Mouse (Mus musculus) frontal cortex, adult 2 months (tissue): ENCODE measurements at regions not wholly inside any gene's neighbourhood (a gene's known extent, or its start where the extent isn't known, plus 50 kb on each side); places are given as distances from the start of the nearest gene placed in this dataset.
A peak's percentile ranks its signal among the peaks of the same experiment; 100 is the strongest.

ENCODE experiments used
- DNase-seq, 2 experiments: peaks; one replicate each; pipeline ENCODE4 v3.0.0; 2022; ENCODE audit warnings: low spot score in 1 of 2; ENCODE audit errors: extremely low spot score in 1 of 2

DNA sequence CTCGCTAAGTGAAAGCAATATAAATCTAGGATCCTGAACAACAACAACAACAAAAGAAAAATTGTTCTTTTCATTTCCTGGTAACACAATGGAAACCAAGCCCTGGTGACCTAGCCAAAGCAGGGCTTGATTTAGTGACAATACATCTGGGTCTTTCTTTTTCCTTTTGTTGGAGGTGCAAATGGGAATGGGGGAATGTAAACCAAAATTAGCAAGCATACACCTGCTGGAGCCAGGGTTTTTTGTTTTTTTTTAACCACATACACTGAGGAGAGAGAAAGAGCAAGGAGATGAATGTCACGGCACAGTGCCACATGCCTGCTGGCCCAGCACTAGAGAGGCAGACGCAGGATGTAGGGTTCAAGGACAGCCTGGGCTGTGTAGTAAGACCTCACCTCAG, 275.6 kb upstream of the Castor2 start:
- no peak for DNase-seq

DNA sequence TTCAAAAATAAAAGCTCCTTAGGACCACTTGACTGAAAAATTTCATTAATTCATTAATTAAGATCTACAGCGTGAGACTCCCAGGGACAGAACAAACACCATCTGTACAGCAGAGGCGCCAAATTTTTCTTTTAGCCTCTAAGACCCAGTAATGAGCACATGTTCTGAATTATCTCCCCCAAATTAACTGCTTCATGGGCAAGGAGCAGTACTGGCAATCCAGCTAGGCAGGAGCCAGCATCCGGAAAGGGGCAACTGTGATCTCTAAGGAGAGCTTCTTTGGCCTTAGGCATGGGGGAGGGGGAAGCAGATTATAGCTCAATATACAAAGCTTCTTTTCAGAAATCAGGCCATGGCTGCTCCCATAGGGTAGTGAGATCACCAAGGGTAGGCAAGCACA, 278.2 kb upstream of the Castor2 start:
- DNase-seq: no peak

DNA sequence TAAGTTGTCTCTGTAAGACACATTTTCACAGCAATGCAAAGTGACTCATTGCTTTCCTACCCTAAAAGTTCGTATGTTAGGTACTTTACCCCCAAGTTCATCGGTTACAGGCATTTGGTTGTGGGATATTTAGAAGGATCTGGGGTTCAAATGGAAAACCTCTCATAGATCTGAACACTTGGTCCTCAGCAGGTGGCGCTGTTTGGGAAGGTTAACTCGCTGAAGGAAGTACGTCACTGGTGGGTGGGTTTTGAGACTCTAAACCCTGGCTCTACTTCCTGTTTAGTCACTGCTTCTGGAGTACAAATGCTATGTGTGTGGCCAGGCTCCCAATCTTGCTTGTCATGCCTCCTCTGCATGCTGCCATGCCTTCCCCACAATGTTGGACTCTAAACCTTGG, 284.0 kb upstream of the Castor2 start:
- DNase-seq: no peak

DNA sequence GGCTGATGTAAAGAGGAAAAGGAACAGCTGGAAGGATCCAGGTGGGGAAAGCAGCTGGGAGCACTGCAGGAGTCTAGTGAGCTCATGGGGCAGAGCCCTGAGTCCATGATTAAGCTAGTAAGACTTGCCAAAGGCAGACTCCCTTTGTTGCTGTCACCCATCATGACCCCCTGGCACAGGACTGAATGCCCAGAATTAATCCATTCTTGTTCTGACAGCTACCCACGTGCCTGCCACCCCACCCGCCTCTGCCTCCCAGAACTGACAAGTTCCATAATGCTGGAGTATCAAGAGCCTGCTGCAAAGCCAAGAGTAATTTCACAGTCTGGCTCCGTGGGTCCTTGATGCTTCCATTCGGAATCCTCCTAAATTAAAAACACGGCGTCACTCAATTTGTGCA, 285.1 kb upstream of the Castor2 start:
- DNase-seq: peak; percentile 7 to 35

DNA sequence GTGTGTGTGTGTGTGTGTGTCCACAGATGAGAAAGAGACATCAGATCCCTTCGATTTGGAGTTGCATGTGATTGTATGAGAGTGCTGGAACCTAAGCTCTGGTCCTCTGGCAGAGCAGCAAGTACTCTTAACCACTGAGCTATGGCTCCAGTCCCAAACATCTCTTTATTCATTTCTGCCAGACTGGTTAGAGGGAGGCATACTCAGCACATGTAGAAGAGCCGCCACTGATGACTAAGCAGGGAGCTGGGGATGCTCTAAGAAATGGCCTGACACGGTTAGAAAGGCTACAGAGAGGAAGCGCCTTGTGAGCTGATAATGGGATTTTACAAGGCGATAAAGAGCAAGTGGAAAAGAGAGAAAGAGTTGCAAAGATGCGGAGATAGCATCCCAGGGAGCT, 287.3 kb upstream of the Castor2 start:
- DNase-seq: peak in 1 of 2 experiments; percentile 10

DNA sequence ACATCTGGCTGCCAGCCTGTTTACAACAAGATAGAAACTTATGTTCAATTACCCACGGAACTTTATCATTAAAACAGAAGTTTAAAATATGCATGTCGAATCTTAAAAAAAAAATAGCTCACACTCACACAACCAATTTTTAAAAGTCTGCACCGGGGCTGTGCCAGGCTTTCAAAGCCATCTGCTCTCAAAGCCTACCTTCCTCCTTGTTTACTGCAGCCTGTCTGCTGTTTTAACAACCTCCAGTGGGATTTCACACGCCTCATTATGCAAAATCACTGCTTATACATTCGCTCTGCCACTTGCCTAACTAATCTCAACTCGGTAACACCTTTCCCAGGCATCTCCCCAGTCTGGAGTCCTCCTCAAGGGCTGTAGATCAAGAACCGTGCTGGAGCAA, 292.6 kb upstream of the Castor2 start:
- peak; percentile 5 to 58 for DNase-seq

DNA sequence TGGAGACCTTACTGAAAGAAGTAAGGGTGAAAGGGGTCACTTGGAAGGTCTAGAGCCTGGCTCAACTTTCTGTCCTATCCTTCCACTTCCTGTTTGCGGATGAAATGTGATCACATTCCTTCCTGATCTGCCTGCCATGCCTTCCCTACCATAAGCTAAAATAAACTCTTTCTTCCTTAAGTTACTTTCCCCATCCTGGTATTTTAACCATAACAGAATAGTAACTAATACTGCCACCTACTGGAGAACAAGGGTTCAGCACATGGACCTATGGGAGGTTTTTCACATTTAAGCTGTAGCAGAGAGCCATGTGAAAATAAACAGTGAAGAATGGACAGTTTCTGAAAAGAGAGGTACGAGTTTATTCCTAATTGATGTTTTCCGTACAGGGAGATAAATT, 297.5 kb upstream of the Castor2 start:
- DNase-seq: peak in 1 of 2 experiments; percentile 15

DNA sequence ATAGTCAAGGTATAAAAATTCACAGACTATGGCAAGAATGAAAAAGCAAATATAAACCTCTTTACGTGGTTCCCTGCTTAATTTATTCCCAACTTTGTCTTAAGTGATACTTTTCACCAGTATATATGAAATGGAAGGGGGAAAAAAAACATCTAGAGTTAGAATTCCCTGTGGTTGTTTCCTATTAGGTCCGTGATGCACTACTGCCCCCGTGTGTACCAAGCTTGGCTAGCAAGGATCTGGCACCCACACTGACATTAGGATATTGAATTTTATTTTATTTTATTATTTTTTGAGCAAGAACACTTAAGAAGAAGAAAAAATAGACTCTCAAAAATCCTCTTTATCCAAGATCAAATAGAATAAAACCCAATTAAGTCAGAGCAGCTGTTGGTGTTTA, 303.9 kb upstream of the Castor2 start:
- DNase-seq: peak in 1 of 2 experiments; percentile 79

DNA sequence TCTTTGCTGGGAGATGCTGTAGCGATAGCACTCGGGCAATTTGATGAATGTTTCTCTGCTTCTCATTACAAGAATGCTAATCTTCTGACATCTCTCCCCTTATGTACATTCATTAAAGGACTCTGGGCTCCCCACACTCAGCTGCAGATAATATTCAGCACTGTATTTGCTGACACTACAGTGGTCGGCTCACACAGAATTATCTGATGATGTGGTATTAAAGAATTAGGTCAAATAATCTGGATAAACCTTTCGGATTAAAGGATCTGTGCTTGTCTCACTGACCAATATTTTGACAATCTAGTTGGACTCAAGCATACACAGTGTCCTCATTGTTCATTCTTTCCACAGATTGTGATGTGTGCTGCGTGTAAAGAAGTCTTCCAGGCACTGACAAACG, 308.8 kb upstream of the Castor2 start:
- no peak for DNase-seq

DNA sequence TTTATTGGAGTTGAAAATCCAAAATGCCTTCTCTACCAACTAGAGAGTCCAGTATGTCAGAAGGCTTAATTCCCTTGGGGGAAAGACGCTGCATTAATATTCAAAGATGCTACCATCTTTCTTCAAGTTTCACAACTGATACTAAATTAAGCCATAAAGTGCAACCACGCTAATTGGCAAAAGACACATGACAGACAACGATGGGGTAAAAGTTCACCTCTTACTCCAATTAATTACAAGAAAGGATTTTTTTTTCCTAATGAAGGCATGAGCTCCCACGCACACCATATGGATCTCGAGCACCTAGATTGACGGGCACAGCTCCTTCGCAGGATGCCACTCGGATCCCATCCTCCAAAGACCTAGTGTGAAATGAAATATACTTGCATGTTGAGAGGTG, 311.5 kb upstream of the Castor2 start:
- no peak for DNase-seq

DNA sequence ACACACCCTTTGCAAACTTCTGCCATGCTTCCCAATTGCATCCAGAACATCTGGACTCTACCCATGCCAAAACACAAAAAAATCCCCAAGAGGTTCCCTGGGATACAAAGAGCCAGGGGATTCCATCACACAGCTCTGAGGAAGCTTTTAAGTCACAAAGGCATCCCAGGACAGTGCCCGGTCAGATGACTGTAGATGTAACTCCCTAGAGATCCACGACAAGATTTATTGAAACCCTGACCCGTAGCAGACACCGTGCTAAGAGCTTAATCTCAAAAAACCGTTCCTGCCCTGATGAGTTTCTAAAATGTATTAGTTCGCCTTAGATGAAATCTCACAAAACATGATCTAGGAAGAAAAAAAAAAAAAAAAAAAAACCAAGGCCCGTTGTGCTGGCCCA, 312.0 kb upstream of the Castor2 start:
- no peak for DNase-seq

DNA sequence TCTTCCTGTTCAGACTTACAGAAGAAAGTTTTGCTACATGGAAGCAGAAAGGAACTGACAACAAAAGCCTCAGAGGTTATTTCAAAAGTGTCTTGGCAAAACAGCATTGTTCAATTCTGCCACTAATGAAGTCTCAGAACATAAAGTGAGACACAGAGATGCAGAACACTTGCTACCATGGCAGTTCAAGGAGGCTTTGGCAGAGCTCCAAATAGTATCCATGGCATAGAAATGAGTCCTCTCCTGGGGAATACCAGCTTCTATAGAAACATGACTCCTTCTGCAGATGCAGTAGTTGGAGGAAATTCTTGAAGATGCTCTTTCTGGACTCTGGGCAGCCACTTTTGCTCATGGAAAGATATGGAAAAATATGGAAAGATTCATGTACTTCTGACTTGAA, 322.9 kb upstream of the Castor2 start:
- DNase-seq: peak in 1 of 2 experiments; percentile 7

DNA sequence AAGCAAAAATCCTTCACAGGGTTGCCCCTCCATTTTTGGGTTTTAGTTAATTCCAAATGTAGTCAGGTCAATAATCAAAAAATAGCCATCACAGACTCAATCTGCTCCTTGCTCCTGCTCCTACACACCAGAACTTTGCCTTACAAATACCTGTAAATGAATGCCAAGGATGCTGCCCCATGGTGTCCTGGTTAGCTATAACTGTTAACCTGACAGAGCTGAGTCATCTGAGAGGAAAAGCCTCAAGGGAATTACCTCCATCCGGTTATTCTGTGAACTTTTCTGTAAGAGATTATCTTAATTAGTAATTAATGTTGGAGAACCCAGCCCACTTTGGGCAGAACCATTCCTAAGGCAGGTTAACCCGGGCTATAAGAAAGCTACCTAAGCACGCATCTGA, 325.4 kb upstream of the Castor2 start:
- no peak for DNase-seq

DNA sequence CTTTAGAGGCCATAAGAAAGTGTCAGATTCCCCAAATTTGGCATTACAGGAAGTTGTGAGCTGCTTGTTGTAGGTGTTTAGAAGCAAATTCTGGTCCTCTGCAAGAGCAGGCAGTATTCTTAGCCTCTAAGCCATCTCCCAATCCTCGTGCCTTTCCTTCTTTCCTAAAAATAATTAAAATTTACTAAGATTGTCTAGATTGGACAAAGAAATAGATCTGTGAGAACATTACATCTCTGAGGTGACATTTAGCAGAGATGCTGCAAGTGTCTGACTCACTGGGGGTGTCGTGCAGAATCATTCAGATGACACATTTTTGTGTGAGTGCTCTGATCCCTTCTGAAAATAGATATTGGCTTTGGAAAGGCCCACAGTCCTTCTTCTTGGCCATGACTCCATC, 330.7 kb upstream of the Castor2 start:
- peak; percentile 57 to 65 for DNase-seq

DNA sequence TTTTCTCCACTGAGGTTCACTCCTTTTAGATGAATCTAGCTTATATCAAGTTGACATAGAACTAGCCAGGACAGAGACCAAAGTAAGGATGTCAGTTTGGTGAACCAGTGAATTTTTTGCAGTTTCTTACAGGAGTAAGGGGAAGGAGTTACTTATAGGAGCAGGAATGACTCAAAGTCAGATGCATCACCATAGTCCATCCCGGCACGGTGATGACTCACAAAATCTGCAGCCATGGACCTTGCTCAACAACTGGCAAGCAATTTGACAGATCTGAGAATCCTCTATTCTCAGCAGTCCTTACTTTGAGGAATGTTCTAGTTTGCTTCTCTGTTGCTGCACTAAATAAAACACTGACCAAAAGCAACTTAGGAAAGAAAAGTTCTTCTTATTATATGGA, 341.7 kb upstream of the Castor2 start:
- peak; percentile 16 to 63 for DNase-seq

DNA sequence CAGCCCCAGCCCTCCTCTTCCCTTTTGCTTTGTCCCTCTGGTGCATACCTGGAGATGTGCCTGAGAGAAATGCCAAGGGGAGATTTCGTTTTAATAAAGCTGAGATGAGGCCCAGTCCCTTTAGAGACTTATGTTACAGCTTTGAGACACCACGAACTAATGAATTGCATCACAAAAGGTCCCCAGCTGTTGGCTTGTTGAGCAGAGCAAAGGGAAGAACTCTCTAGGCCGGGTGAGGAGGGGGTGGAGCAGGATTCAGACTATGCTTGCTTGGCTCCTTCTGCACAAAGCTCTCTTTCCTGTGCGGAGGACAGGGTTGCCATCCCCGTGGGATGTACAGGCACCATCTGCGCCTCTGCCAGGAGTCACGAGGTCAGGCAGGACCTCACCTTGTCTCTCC, 345.3 kb upstream of the Castor2 start:
- DNase-seq: no peak

DNA sequence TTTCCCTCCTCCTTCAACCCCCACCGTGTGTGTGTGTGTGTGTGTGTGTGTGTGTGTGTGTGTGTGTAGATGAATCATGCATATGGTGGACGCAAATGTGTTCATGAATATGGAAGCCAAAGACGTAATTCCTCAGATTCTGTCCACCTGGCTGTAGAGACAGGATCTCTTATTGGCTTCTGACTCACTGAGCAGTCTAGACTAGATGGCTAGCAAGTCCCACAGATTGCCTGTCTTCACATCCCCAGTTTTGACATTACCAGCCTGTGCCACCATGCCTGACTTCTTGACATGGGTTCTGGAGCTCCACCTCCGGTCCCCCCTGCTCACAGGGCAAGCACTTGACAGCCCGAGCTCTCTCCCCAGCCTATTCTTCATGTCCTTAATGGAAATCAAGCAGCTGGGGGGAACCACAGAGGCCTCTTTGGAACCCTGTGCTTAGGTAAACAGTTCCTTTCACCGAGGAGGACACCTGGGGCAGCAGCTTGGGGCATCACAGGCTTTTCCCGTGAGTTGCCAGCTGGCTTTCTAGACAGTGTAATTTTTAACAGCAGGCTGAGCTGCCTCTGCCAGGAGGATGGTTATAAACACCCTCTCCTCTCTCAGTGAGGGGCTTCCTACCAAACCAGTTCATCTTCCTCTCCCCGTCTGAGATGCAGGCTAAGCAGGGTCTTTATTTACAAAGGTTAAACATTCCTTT, 345.9 kb upstream of the Castor2 start:
- DNase-seq: no peak

DNA sequence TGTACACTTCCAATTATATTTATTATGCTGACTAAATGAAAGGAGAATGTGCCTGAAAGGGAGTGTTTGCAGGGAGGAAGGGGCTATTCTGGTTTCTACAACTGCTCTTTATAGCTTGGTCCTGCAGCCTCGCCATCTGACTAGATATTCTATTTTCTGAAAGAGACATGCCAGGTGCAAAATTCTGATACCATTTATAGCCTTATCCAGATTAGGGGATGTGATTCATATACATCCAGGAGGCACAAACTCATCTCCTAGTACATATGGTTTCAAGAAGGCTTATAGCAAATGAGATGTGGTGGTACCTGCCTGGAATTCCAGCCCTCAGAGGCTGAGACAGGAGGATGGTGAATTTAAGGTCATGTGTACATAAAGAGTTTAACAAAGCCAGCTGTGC, 352.6 kb upstream of the Castor2 start:
- DNase-seq: peak; percentile 15 to 37

DNA sequence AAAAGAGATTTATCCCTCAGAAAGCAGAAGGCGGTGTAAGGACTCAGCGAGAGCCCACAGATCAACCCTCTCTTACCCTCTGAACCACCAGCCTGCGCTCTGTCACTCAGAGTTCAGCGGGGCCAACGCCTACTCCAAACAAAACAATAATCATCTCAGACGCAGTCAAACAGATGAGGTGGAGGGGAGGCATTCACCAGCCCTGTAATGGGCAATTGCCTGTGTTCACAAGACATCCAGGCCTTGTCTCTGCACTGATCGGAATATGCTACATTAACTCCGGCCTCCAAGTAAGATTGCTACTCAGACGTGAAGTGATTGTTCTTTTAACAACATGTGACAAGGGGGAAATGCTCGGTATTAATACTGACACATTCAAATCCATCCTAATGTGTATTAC, 353.1 kb upstream of the Castor2 start:
- no peak for DNase-seq

DNA sequence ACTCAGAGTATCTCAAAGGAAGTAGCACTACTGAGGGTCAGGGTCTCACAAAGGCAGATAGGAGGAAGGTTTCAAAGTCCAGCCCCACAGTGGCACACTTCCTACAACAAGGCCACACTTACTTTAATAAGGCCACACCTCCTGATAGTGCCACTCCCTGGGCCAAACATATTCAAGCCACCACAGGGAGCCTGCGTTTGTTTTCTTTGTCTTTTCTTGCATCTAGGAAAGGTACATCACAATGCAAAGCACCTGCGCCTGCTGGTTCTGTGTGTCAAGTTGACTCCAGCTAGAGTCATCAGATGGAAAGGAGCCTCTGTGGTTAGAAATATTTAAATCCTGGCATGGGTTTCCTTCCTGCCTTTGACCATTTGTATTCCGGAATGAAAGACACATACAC, 355.4 kb upstream of the Castor2 start:
- no peak for DNase-seq

DNA sequence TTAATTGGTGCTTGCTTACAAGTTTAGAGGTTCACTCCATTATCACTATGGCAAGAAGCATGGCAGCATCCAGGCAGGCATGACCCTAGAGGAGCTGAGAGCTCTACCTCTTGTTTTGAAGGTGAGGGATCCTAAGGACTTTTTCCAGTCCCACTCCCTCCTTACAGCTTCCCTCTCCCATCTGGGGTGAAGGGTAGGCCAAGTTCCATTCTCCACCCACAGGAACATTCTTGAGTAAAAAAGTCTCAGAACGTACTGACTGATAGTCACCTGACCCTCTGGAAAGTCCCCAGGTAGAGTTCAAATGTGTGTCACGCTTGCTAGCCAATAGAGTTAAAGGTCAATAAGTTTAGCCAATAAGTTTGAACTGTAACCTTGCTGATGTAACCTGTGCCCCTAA, 355.9 kb upstream of the Castor2 start:
- DNase-seq: no peak

DNA sequence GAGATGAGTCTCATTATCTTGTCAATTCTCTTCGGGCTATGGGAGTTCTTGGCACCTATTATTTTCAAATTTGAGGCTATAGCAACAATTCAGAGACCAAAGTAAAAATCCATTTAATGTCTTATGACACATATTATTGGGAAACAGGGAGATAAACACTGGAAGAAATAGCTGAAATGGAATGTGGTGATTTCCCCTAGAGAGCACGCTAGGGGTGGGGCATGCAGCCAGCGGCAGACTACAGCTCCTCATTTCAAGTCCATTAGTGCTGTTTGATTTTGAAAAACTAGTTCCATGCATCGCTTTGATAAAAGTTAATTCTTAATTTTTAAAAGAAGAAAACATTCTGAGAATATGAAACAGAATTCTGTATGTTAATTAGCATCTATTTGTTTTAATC, 367.6 kb upstream of the Castor2 start:
- no peak for DNase-seq
